Mouse (Mus musculus): ENCODE results near the gene Zfp706. TPM values are rescaled to one million over a fixed set of nuclear protein-coding genes. Genes with fewer than 3 reads are reported as not detected.

Zfp706 gene
- 27.7 and 32.6 TPM in 2 replicates for polyA plus RNA-seq (2012; ENCODE audit: low replicate concordance)

GRCm38 (mm10) chr15:37007233-37007958 is at the start of gene Zfp706:
Gene Zfp706, minus strand, starts transcription at chr15:37007773.

Data from hematopoietic multipotent progenitor cell, adult 10-12 weeks (in vitro differentiated cells).